Mouse (Mus musculus) testis, adult 10 weeks (tissue): ENCODE results near the gene Nuak2. TPM values are rescaled to one million over a fixed set of nuclear protein-coding genes. Genes with fewer than 3 reads are reported as not detected.

ENCODE experiments used
- polyA plus RNA-seq: library from polyadenylated mRNA; stranded (reverse); fragments of 350-450 nt; fragmentation: Illumina TruSeq; extraction: RNeasy Lipid Tissue Mini Kit (QIAGEN cat#74804); gene quantifications from one replicate; pipeline ENCODE4 v1.2.3, GENCODE M21; 2014; ENCODE audit warnings: low read depth, low replicate concordance

The Nuak2 gene
- polyA plus RNA-seq = 1.8 TPM

DNA sequence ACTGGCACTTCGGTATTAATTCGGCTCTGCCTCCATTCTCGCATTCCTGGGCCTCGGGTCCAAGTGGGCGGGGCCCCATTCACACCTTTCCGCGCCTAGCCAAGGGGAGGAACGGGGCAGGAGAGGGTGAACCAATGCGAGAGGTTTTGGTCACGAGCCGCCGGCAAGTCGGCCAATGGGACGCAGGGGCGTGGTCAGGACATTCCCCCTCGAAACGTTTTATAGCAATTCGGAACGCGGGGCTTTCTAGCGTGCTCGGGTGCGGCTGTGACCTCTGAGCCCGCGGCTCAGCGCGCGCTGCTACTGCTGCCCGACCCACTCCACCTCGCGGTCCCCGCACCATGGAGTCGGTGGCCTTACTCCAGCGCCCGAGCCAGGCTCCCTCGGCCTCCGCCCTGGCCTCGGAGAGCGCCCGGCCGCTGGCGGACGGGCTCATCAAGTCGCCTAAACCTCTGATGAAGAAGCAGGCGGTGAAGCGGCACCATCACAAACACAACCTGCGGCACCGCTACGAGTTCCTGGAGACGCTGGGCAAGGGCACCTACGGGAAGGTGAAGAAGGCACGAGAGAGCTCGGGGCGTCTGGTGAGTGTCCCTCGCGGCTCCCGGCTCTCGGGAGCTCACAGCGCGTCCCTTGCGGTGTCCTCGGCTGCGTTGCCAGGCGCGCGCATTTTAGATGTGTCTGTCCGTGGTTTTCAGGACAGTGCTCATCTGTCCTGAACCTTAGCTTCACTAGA lies at the start of gene Nuak2:
Gene Nuak2 (plus strand): TSS at position 238 of the 736 bp plus-strand sequence.

DNA sequence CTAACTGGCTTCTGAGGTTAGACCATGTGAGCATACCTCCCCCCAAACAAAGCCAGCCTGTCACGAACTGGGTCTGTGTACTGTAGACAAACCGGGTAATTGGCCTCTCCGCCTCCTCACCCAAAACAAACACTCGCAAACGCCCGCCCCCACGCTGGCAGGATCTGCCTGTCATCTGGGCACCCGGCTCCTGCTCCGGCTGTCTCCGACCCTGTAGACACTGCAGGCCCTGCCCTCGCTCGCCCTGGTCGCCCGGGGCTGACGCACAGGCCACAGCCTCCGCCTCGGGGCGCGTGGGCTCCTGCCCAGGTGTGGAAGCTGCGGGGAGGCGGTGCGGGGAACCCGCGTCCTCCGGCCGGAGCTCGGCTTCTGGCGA lies 17.5 kb upstream of the Nuak2 start, which contains the start of gene Klhdc8a:
Gene Klhdc8a (plus strand): TSS at position 202 of the 376 bp plus-strand sequence.

Other genes starting within 250 kb of the Nuak2 start
- gene Mfsd4a, start 248.1 kb upstream of the Nuak2 start, polyA plus RNA-seq = 0.22 TPM
- 1.2 TPM for gene Cdk18, start 176.4 kb upstream of the Nuak2 start, polyA plus RNA-seq
- gene Lemd1, start 124.7 kb upstream of the Nuak2 start, polyA plus RNA-seq = 90.8 TPM
- gene AC124108.1, start 124.7 kb upstream of the Nuak2 start, polyA plus RNA-seq = 0.11 TPM
- gene Gm10188, start 86.4 kb upstream of the Nuak2 start, polyA plus RNA-seq = 0.78 TPM
- 0.25 TPM for gene Klhdc8a, start 17.5 kb upstream of the Nuak2 start, polyA plus RNA-seq
- gene Tmcc2, start 75.2 kb downstream of the Nuak2 start, polyA plus RNA-seq = 0.29 TPM
- 7.5 TPM for gene Dstyk, start 101.4 kb downstream of the Nuak2 start, polyA plus RNA-seq
- 19.4 TPM for gene Rbbp5, start 161.2 kb downstream of the Nuak2 start, polyA plus RNA-seq
- 13.8 TPM for gene Tmem81, start 190.1 kb downstream of the Nuak2 start, polyA plus RNA-seq
- not detected for gene Cntn2, start 227.1 kb downstream of the Nuak2 start, polyA plus RNA-seq